Mouse (Mus musculus) retina, postnatal 1 day (tissue): ENCODE results near the gene Olfr1302.

ENCODE experiments used
- DNase-seq: peaks from one replicate; pipeline ENCODE4 v3.0.0-alpha.2; 2012

Gene Olfr1302

DNA sequence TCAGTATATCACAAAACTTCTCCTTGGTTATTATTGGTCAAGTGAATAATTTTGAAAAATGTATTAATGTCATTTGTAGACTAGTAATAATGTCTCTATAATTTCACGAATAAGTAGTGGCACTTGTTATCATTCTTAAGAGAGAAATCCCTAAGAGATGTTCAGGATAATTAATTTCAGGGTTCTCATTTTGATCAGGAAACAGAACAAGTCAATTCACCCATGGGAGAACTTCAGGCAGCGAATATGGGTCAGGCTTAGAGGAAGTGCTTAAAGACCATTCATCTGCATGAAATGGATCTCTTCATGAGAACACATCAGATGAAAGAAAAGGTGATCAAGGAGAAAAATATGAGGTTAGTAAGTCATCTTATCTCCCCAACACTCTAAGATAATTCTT, at the start of gene Olfr1302:
Olfr1302 (plus strand) TSS at position 301 of the 400 bp plus-strand sequence.
- no peak for DNase-seq

DNA sequence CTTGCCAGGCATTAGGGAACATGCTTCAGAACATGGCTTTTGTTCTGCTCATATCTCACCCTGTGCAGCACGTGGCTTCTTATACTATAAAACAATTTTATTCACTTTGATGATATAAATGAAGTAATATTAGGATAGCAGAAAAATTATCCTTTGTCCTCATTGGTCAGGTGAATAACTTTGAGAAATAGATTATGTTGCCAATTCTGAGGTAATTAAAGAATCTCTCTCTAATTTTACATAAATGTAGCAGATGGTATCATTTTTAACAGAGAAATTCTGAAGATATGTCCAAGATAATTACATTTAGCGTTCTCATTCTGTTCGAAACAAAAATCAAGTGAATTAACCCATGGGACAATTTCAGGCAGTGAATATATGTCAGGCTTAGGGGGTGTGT, 26.5 kb upstream of the Olfr1302 start, which contains the start of gene Olfr1301:
Olfr1301 (plus strand) TSS at position 301 of the 400 bp plus-strand sequence.
- no peak for DNase-seq

DNA sequence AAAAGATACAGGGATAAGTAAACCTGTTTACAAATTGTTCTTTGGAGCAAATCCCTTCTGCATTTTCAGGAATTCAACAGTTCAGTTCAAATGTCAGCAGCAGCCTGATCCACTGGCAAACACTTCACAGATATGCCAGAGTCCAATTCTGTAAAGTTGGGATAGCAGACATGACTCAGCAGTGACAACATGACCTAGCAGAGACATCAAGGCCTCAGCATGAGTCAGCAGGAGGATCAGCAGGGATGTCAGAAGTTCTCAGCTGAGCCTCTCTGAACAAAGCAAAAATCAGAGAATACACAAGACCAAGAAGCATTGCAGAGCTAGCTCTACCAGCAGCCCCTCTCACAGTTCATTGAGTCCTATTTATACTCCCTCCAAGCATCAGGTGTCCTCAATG, 35.7 kb downstream of the Olfr1302 start:
- DNase-seq: no peak

DNA sequence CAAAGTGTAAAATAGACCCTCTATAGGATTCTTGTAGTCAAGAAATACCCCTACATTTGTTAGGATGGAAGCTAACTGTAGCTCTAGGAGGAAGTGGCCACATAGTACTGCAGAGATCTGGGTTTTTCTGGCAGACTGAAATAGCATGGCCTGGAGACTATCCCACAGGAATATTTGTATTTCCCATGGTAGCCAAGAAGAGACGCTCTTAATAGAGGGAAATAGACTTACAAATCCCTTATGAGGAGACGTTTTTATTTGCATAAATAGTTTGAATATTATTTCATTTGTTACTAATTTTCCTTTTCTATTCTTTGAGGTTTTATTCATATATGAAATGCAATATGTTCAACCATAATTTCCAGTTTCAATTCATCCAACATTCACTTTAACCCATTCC, 43.0 kb downstream of the Olfr1302 start, which contains the start of gene Olfr1303:
Olfr1303 (minus strand) TSS at position 101 of the 400 bp plus-strand sequence.
- no peak for DNase-seq
